Mouse (Mus musculus) G1E (cell line): ENCODE results near the gene Patz1. TPM values are rescaled to one million over a fixed set of nuclear protein-coding genes. Genes with fewer than 3 reads are reported as not detected.

Experiments
- ATAC-seq: 2 replicates; pipeline ENCODE4 v1.8.0; 2016; ENCODE audit warnings: mild to moderate bottlenecking; ENCODE audit not compliant: insufficient number of reproducible peaks, poor library complexity, low FRiP score, severe bottlenecking; ENCODE audit errors: extremely low read depth
- DNase-seq: peaks from one replicate; pipeline ENCODE4 v3.0.0; 2012; ENCODE audit warnings: low spot score
- H3K27me3 ChIP-seq: 2 replicates; pipeline ENCODE4 v1.6.1; 2012; ENCODE audit warnings: mild to moderate bottlenecking, low read length, inconsistent platforms; ENCODE audit not compliant: insufficient read depth
- H3K36me3 ChIP-seq: replicated peaks from 2 replicates; pipeline ENCODE3; 2012; ENCODE audit warnings: mild to moderate bottlenecking, inconsistent platforms
- H3K4me1 ChIP-seq: 2 replicates; pipeline ENCODE4 v1.6.1; 2012; ENCODE audit warnings: low read depth, low read length, inconsistent platforms, mixed read lengths; ENCODE audit not compliant: insufficient read depth
- H3K4me3 ChIP-seq: 2 replicates; pipeline ENCODE4 v1.5.1; 2012; ENCODE audit warnings: low read depth, mild to moderate bottlenecking, inconsistent platforms, low read length, moderate library complexity, mixed read lengths
- H3K9me3 ChIP-seq: replicated peaks from 2 replicates; pipeline ENCODE4 v1.6.1; 2012; ENCODE audit warnings: inconsistent platforms
- CTCF ChIP-seq: IDR thresholded peaks from 2 replicates; pipeline ENCODE4 v1.5.1; 2012; ENCODE audit warnings: low read depth, low read length, inconsistent platforms, mixed read lengths
- GATA1 ChIP-seq: IDR thresholded peaks from 2 replicates; pipeline ENCODE4 v1.6.1; 2012; ENCODE audit warnings: borderline replicate concordance, low read length, inconsistent platforms, mixed read lengths
- GATA2 ChIP-seq: IDR thresholded peaks from 2 replicates; pipeline ENCODE4 v1.6.1; 2012; ENCODE audit warnings: low read depth, low read length, inconsistent platforms, borderline replicate concordance
- POLR2AphosphoS5 ChIP-seq: IDR thresholded peaks from 2 replicates; pipeline ENCODE4 v1.6.1; 2012; ENCODE audit warnings: low read depth, low read length, inconsistent platforms; ENCODE audit not compliant: insufficient replicate concordance
- TAL1 ChIP-seq: conservative IDR thresholded peaks from 2 replicates; pipeline ENCODE4 v1.6.1; 2012; ENCODE audit warnings: low read depth, low read length, inconsistent platforms, mixed read lengths
- polyA plus RNA-seq: library from polyadenylated mRNA; stranded (reverse); fragments of >175 nt; gene quantifications from 2 replicates; pipeline ENCODE4 v1.2.3, GENCODE M21; 2012
- total RNA-seq, 2 experiments: library from RNA; stranded (forward) in 1 of 2; stranded (reverse) in 1 of 2; fragments of 200-1000 nt in 1 of 2; fragments of >200 nt in 1 of 2; fragmentation: Nextera tagmentation in 1 of 2; gene quantifications; 2 replicates each; pipeline ENCODE4 v1.2.3; 2014 to 2017

The Patz1 gene
- total and polyA plus RNA-seq, 3 experiments, result 56.5 to 112 (median 71.9) TPM

- H3K9me3 ChIP-seq, result peaks cover 21% of the 10 kb centered on the region
- TF ChIP-seq TAL1 (no peak), GATA2 (no peak), CTCF (no peak), GATA1 (no peak), POLR2AphosphoS5 (no peak)
- no peak for ATAC-seq
- H3K27me3 ChIP-seq, result no peaks in the 10 kb centered on the region
- peaks cover 6% of the 10 kb centered on the region for H3K36me3 ChIP-seq
- no peak overlapping the region for H3K4me3 ChIP-seq
- H3K4me1 ChIP-seq, result peaks cover 33% of the 10 kb centered on the region
- no peak for DNase-seq
Observed at GRCm38 (mm10) chr11:3285940-3286339, 2.7 kb upstream of the Patz1 start.

- H3K4me3 ChIP-seq, result no peak overlapping the region
- ATAC-seq (no peak), DNase-seq (no peak)
- H3K4me1 ChIP-seq, result peaks cover 41% of the 10 kb centered on the region
- H3K36me3 ChIP-seq, result peaks cover 15% of the 10 kb centered on the region
- H3K27me3 ChIP-seq, result no peaks in the 10 kb centered on the region
- peaks cover 11% of the 10 kb centered on the region for H3K9me3 ChIP-seq
- TF ChIP-seq GATA2, result no peak
- TF ChIP-seq POLR2AphosphoS5, result no peak
Observed at GRCm38 (mm10) chr11:3287131-3287530, 1.5 kb upstream of the Patz1 start.

GRCm38 (mm10) chr11:3287921-3288320 is 753 bp upstream of the Patz1 start:
- H3K4me3 ChIP-seq, result peak overlapping the region; percentile 93; the same call in 1 of the 2 replicates
- peaks cover 46% of the 10 kb centered on the region for H3K4me1 ChIP-seq
- H3K36me3 ChIP-seq, result peaks cover 23% of the 10 kb centered on the region
- TF ChIP-seq GATA2 (no peak), TAL1 (no peak)
- DNase-seq, result peak; percentile 17
- no peaks in the 10 kb centered on the region for H3K27me3 ChIP-seq
- peaks cover 5% of the 10 kb centered on the region; the same call in 1 of the 2 replicates for H3K9me3 ChIP-seq
- no peak for ATAC-seq

GRCm38 (mm10) chr11:3289302-3289802 is 678 bp downstream of the Patz1 start:
- Histone ChIP-seq H3K4me1 (peaks cover 60% of the 10 kb centered on the region), H3K9me3 (no peaks in the 10 kb centered on the region), H3K36me3 (peaks cover 37% of the 10 kb centered on the region), H3K27me3 (no peaks in the 10 kb centered on the region), H3K4me3 (peak overlapping the region; percentile 93)
- no peak for TF ChIP-seq TAL1
- peak; percentile 91 for DNase-seq
- ATAC-seq, result peak; percentile 36

GRCm38 (mm10) chr11:3289803-3290639 is 1.3 kb downstream of the Patz1 start:
- Histone ChIP-seq H3K36me3 (peaks cover 42% of the 10 kb centered on the region), H3K4me1 (peaks cover 66% of the 10 kb centered on the region), H3K4me3 (peak overlapping the region; percentile 93), H3K27me3 (no peaks in the 10 kb centered on the region), H3K9me3 (no peaks in the 10 kb centered on the region)
- no peak for TF ChIP-seq POLR2AphosphoS5
- peak; percentile 49 for TF ChIP-seq CTCF
- DNase-seq, result peak; percentile 83
- no peak for ATAC-seq

- TF ChIP-seq GATA2, result no peak
- TF ChIP-seq TAL1, result no peak
- no peak; the same call in 1 of the 2 replicates for TF ChIP-seq POLR2AphosphoS5
- TF ChIP-seq CTCF, result no peak
- no peak for TF ChIP-seq GATA1
- peaks cover 74% of the 10 kb centered on the region for H3K4me1 ChIP-seq
- no peak for ATAC-seq
Observed at GRCm38 (mm10) chr11:3290640-3291310, 2.1 kb downstream of the Patz1 start.

More at GRCm38 (mm10) chr11:3290640-3291310, 2.1 kb downstream of the Patz1 start:
- no peaks in the 10 kb centered on the region for H3K9me3 ChIP-seq
- DNase-seq, result no peak
- H3K4me3 ChIP-seq, result peak overlapping the region; percentile 93
- H3K27me3 ChIP-seq, result no peaks in the 10 kb centered on the region
- H3K36me3 ChIP-seq, result peaks cover 49% of the 10 kb centered on the region
